Mouse (Mus musculus) testis, adult 2 months (tissue): ENCODE results near the gene Hydin. TPM values are rescaled to one million over a fixed set of nuclear protein-coding genes. Genes with fewer than 3 reads are reported as not detected.

Experiments
- H3K27ac ChIP-seq: fragments of 200-500 bp; 2 replicates; pipeline ENCODE4 v1.5.1; 2012; ENCODE audit warnings: low read depth, low read length; ENCODE audit not compliant: control insufficient read depth, insufficient read depth
- H3K27me3 ChIP-seq: fragments of 200-500 bp; 2 replicates; pipeline ENCODE4 v1.6.1; 2012; ENCODE audit warnings: mild to moderate bottlenecking, low read length, moderate library complexity; ENCODE audit not compliant: control insufficient read depth, insufficient read depth
- H3K36me3 ChIP-seq: fragments of 200-500 bp; 2 replicates; pipeline ENCODE4 v1.6.1; 2012; ENCODE audit warnings: mild to moderate bottlenecking, low read length; ENCODE audit not compliant: control insufficient read depth, insufficient read depth
- H3K4me1 ChIP-seq: fragments of 200-500 bp; 2 replicates; pipeline ENCODE4 v1.6.1; 2012; ENCODE audit warnings: low read length; ENCODE audit not compliant: control insufficient read depth, insufficient read depth
- H3K4me3 ChIP-seq: fragments of 200-500 bp; 2 replicates; pipeline ENCODE4 v1.5.1; 2012; ENCODE audit warnings: low read depth, mild to moderate bottlenecking, low read length, moderate library complexity, mixed read lengths; ENCODE audit not compliant: control insufficient read depth
- CTCF ChIP-seq: fragments of 200-500 bp; IDR thresholded peaks from 2 replicates; pipeline ENCODE4 v1.5.1; 2012; ENCODE audit warnings: low read depth, mild to moderate bottlenecking, inconsistent platforms, low read length, moderate library complexity; ENCODE audit not compliant: control insufficient read depth, insufficient read depth, insufficient replicate concordance
- POLR2A ChIP-seq: fragments of 200-500 bp; IDR thresholded peaks from 2 replicates; pipeline ENCODE4 v1.6.1; 2012; ENCODE audit warnings: low read depth, mild to moderate bottlenecking, inconsistent platforms, low read length, moderate library complexity; ENCODE audit not compliant: control insufficient read depth
- polyA plus RNA-seq: library from polyadenylated mRNA; depleted of rRNA; stranded (reverse); fragments of >200 nt; gene quantifications from 2 replicates; pipeline ENCODE4 v1.2.3, GENCODE M21; 2012

The Hydin gene
- polyA plus RNA-seq, 1 experiment: 32.6 TPM

DNA sequence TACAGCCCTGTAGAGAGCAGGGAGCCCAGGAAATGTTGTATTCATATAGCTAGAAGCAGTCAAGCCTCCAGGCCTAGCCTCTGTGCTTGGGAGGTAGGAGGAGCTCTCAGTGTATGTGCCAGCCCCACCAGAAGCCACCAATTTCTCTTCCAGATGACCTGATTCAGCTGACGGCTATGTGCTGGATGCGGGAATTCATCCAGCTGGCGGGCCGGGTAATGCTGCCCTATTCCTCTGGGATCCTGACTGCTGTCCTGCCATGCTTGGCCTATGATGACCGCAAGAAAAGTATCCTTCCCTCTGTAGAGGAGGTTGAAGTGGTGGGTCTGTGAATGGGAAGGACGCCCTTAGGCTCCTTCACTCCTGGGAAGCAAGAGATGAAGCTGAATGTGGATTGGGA is 369.4 kb downstream of the Hydin start:
- TF ChIP-seq POLR2A: no peak
- no peak for TF ChIP-seq CTCF
- Histone ChIP-seq H3K36me3 (no peaks in the 10 kb centered on the region), H3K27me3 (no peaks in the 10 kb centered on the region), H3K4me1 (no peaks in the 10 kb centered on the region), H3K27ac (no peak overlapping the region), H3K4me3 (no peak overlapping the region)

DNA sequence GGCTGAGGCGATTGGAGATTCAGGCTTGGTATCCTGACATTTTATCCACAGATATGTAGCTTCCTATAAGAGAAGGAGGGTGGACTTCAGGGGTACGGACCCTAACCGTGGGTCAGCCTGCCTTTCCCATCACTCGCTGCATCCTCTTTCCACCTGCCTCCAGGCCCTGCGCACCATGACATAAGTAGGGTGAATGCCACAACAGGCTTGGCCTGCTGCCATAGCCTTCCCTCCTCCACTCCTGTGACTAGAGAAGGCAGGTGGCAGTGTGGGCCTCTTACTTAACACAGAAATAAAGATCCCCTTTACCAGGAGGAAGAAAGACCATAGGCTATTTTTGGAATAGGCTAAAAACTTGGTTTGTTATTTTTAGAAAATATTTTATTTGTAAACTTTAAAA is 375.6 kb downstream of the Hydin start:
- Histone ChIP-seq H3K4me3 (no peak overlapping the region), H3K27ac (no peak overlapping the region), H3K4me1 (no peaks in the 10 kb centered on the region), H3K36me3 (no peaks in the 10 kb centered on the region), H3K27me3 (no peaks in the 10 kb centered on the region)
- TF ChIP-seq POLR2A (no peak), CTCF (no peak)

DNA sequence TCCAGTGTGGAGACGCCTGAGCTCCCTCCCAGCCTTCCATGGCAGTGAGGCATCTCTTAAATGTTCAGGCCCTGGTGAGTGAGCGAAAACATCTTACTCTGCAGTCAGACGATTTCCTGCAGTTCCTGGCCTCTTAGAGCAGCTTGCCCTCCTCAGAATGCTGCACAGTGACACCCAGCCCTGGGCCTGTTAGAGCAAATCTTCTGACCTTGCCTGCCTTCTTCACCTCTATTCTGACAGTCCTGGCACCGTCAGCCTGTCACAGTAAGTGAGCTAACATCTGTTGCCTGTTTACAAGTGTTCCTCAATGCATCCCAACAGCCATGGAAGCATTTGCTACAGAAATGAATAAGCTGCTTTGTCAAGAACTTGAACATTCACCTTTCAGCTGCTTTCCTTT is 376.4 kb downstream of the Hydin start:
- Histone ChIP-seq H3K4me1 (no peaks in the 10 kb centered on the region), H3K4me3 (no peak overlapping the region), H3K27ac (no peak overlapping the region), H3K27me3 (no peaks in the 10 kb centered on the region), H3K36me3 (no peaks in the 10 kb centered on the region)
- TF ChIP-seq CTCF (no peak), POLR2A (no peak)

DNA sequence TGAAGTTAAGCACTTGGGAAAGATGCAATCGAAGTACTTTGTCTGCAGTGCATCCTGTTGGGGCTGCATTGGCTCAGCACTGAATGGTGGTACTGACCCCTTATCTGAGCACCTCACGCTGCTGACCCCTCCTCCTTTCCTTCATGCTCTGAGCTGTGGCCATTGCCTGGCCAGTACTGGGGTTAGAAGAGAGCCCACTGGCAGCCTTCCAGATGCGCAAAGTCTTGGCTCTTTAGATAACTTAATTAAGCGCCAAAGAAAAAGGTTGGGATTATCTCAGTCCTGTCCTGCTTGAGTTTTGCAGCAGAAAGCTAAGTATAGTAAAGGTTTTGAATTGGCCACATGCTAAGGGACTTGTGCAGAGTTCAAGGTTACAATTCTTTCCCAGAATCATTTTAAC is 377.6 kb downstream of the Hydin start:
- Histone ChIP-seq H3K36me3 (no peaks in the 10 kb centered on the region), H3K4me3 (no peak overlapping the region), H3K27ac (no peak overlapping the region), H3K27me3 (no peaks in the 10 kb centered on the region), H3K4me1 (no peaks in the 10 kb centered on the region)
- TF ChIP-seq CTCF (no peak), POLR2A (no peak)

DNA sequence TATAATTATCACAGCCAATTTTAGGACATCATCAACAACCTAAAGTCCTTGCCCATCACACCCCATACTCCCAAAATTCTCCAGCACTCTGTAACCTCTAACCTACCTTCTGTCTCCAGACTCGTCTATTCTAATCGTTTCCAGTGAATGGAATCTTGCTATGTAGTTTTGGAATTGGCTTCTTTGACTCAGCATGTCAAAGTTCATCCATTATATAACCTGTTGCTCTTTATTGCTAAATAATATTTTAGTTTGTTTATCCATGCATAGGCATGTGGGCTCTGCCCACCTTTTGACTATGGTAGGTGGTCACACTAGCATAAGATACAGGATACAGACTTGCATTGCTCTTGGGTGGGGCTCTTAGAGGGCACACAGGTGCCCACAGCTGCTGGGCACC is 378.1 kb downstream of the Hydin start:
- H3K27ac ChIP-seq: no peak overlapping the region
- no peaks in the 10 kb centered on the region for H3K36me3 ChIP-seq
- TF ChIP-seq CTCF: no peak
- no peak for TF ChIP-seq POLR2A
- no peak overlapping the region for H3K4me3 ChIP-seq
- no peaks in the 10 kb centered on the region for H3K27me3 ChIP-seq
- H3K4me1 ChIP-seq: no peaks in the 10 kb centered on the region

DNA sequence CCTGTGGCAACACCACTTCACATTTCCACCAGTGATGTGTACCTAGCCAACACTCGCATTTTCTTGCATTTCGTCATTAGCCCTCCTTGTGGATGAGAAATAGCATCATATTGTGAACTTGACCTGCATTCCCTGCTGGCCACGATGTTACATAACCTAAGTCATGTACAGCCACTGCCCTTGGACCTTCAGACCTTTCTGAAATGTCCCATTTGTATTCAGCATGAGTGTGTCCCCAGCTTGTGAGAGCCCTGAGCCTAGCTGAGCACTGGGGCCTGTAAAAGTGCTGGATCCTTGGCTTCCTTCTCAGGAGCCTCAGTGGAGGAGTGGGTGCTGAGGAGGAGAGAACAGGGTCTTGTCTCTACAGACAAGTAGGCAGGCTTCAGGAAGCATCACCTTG is 378.6 kb downstream of the Hydin start:
- Histone ChIP-seq H3K36me3 (no peaks in the 10 kb centered on the region), H3K27me3 (no peaks in the 10 kb centered on the region), H3K4me1 (no peaks in the 10 kb centered on the region), H3K4me3 (no peak overlapping the region), H3K27ac (no peak overlapping the region)
- TF ChIP-seq POLR2A (no peak), CTCF (no peak)

DNA sequence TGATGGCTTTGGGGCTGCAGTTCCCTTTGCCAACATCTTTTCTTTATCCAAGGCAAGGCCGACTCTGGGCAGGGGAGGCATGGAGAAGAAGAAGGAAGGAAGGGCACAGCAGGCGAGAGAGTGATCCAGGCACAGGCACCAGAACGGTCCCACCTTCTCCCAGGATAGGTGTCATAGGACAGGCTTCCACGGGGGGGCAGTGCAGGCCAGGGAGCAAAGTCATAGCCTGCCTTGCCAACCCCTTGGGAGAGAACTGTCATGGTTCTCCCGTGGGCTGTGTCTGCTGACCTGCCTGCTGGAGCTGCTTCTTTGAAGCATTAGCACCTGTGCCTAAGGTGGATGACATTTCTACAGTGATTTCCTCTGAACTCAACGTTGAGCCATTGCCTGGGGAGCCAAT is 379.3 kb downstream of the Hydin start:
- no peaks in the 10 kb centered on the region for H3K36me3 ChIP-seq
- no peak overlapping the region for H3K4me3 ChIP-seq
- TF ChIP-seq POLR2A: no peak
- TF ChIP-seq CTCF: peak; percentile 69; the same call in 1 of the 2 replicates
- no peaks in the 10 kb centered on the region for H3K27me3 ChIP-seq
- H3K27ac ChIP-seq: no peak overlapping the region
- no peaks in the 10 kb centered on the region for H3K4me1 ChIP-seq

DNA sequence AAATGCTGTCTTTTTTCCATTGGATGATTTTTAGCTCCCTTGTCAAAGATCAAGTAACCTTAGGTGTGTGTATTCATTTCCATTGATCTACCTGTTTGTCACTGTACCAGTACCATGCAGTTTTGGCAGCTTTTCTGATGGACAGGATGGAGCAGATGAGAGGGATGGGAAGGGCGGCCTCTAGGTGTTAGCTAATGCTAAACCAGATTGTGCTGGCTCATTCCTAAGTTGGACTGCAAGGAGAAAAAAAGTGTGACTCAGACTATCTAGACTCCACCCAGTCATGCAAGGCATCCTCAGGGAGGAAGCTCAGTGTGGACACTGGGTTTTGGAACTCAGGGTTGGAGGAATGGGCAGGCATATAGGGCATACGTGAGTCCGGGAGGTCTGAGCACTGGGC is 381.8 kb downstream of the Hydin start:
- peaks cover 3% of the 10 kb centered on the region for H3K4me1 ChIP-seq
- no peak for TF ChIP-seq POLR2A
- no peak for TF ChIP-seq CTCF
- H3K36me3 ChIP-seq: no peaks in the 10 kb centered on the region
- H3K27me3 ChIP-seq: no peaks in the 10 kb centered on the region
- no peak overlapping the region for H3K4me3 ChIP-seq
- no peak overlapping the region for H3K27ac ChIP-seq
